Mouse (Mus musculus): Measurements from ENCODE around the gene Npr2. TPM values are rescaled to one million over a fixed set of nuclear protein-coding genes. Genes with fewer than 3 reads are reported as not detected.

Npr2 gene
- polyA plus RNA-seq (2011; ENCODE audit: insufficient read depth, insufficient read length, low read depth, missing spikeins) = 3.1 and 5.1 TPM in 2 replicates

DNA sequence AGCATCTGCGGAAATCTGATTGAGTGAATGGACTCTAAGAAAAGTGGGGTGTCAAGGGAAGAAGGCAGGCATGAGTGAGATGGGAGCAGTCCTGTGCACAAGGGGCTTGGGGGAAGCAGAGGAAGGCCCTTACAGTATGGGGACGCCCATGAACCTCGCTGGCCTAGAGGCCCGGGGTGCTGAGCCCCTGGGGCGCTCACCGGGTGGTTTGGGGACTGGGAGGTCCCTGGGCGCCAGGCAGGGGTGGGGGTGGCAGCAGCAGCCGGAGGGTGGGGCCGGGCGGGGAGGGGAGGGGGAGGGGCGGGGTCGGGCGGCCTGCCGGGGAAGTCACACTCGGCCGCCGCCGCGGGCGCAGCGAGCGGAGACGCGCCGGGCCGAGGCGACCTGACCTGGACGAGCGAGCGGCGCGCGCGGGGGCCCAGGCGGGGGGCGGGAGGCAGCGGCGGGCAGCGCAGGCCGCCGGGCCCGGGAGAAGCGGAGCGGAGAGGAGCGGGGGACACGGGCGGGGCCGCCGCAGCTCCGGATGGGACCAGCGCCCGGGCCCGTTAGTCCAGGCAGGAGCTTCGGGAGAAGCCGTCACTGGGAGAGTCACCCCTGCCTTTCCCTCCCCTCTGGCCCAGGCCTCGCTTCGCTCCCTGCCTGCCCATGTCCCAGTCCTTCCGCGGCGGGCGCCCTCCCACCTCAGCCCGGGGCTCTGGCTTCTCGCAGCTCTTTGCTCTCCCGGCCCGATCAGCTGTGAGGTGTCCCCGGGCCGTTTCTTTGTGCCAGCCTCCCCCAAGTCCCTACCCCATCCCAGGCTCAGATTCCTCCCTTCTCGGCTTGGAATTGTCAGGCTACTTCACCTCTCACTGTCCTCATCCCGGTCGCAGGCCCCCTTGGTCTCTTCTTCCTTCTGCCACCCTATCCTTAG, at the start of gene Npr2:
TSS of gene Npr2 (plus strand) at position 890 of the 910 bp plus-strand sequence.
- Histone ChIP-seq H3K4me3 (ENCODE audit: low read depth, low read length) (peak within 1 kb of the TSS; percentile 81), H3K27ac (ENCODE audit: insufficient read depth, low read length) (no peak within 1 kb of the TSS), H3K27me3 (ENCODE audit: control insufficient read depth, insufficient read depth, low read length, poor library complexity, severe bottlenecking) (peaks cover 5% of the 10 kb centered on the region; the same call in 1 of the 2 replicates), H3K9me3 (replicated peaks; ENCODE audit: control insufficient read depth, insufficient read depth, low read length, poor library complexity, severe bottlenecking) (no peaks in the 10 kb centered on the region), H3K4me1 (ENCODE audit: control insufficient read depth, insufficient read depth, low read length) (no peaks in the 10 kb centered on the region), H3K36me3 (ENCODE audit: control insufficient read depth, insufficient read depth, low read length, poor library complexity, severe bottlenecking) (no peaks in the 10 kb centered on the region), H3K9ac (ENCODE audit: low read depth, poor library complexity, severe bottlenecking) (peak within 1 kb of the TSS; percentile 92)
- no peak for TF ChIP-seq EP300 (IDR thresholded peaks at IDR 0.05; ENCODE audit: insufficient read depth, low read depth, low read length)
- TF ChIP-seq POLR2A (IDR thresholded peaks at IDR 0.05; ENCODE audit: insufficient read depth, low read length) = no peak
- no peak for TF ChIP-seq CTCF (IDR thresholded peaks at IDR 0.05; ENCODE audit: low read depth, low read length)

DNA sequence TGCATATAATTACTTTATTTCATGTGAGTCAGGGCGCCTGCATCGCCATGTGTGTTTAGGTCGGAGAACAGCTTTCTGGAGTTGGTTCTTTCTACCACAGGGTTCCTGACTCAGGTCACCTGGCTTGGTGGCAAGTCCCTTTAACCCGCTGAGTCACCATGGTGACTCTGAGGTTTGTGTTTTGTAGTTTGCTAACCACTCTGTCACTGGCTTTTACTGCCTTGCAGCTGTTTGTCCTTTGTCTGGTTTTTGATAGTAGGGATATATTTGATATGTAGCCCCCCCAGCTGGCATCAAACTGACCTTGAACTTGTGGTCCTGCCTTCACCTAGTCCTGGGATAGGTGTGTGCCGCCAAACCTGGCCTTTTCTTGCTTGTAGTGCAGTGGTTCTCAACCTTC, 49.5 kb upstream of the Npr2 start:
- Histone ChIP-seq H3K36me3 (ENCODE audit: control insufficient read depth, insufficient read depth, low read length, poor library complexity, severe bottlenecking) (peaks cover 7% of the 10 kb centered on the region), H3K9me3 (replicated peaks; ENCODE audit: control insufficient read depth, insufficient read depth, low read length, poor library complexity, severe bottlenecking) (no peaks in the 10 kb centered on the region), H3K9ac (ENCODE audit: low read depth, poor library complexity, severe bottlenecking) (no peak overlapping the region), H3K4me1 (ENCODE audit: control insufficient read depth, insufficient read depth, low read length) (no peaks in the 10 kb centered on the region), H3K27me3 (ENCODE audit: control insufficient read depth, insufficient read depth, low read length, poor library complexity, severe bottlenecking) (no peaks in the 10 kb centered on the region), H3K27ac (ENCODE audit: insufficient read depth, low read length) (no peak overlapping the region), H3K4me3 (ENCODE audit: low read depth, low read length) (no peak overlapping the region)
- TF ChIP-seq POLR2A (IDR thresholded peaks at IDR 0.05; ENCODE audit: insufficient read depth, low read length) (no peak), EP300 (IDR thresholded peaks at IDR 0.05; ENCODE audit: insufficient read depth, low read depth, low read length) (no peak)

DNA sequence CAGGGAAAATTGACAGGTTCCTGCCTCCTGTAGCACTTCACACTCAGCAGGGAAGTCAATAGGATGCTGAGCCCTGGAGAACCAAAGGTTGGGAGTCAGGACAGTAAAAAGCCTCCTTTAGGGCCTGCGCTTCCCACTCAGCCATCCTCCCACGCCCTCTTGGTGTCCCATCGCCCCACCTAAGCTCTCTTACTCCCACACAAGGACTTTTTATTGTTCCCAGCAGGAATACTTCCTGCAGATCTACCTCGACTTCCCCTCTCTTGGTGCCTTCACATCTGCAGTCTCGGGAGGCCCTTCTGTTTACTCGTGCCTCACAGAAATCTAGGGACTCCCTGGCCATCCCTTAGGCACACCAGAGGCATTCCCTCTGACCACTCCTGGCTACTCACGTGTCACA, 48.3 kb upstream of the Npr2 start:
- Histone ChIP-seq H3K36me3 (ENCODE audit: control insufficient read depth, insufficient read depth, low read length, poor library complexity, severe bottlenecking) (peaks cover 7% of the 10 kb centered on the region), H3K27me3 (ENCODE audit: control insufficient read depth, insufficient read depth, low read length, poor library complexity, severe bottlenecking) (no peaks in the 10 kb centered on the region), H3K9ac (ENCODE audit: low read depth, poor library complexity, severe bottlenecking) (no peak overlapping the region), H3K9me3 (replicated peaks; ENCODE audit: control insufficient read depth, insufficient read depth, low read length, poor library complexity, severe bottlenecking) (no peaks in the 10 kb centered on the region), H3K4me1 (ENCODE audit: control insufficient read depth, insufficient read depth, low read length) (no peaks in the 10 kb centered on the region), H3K27ac (ENCODE audit: insufficient read depth, low read length) (no peak overlapping the region), H3K4me3 (ENCODE audit: low read depth, low read length) (no peak overlapping the region)
- TF ChIP-seq POLR2A (IDR thresholded peaks at IDR 0.05; ENCODE audit: insufficient read depth, low read length) (no peak), CTCF (IDR thresholded peaks at IDR 0.05; ENCODE audit: low read depth, low read length) (no peak), EP300 (IDR thresholded peaks at IDR 0.05; ENCODE audit: insufficient read depth, low read depth, low read length) (no peak)

DNA sequence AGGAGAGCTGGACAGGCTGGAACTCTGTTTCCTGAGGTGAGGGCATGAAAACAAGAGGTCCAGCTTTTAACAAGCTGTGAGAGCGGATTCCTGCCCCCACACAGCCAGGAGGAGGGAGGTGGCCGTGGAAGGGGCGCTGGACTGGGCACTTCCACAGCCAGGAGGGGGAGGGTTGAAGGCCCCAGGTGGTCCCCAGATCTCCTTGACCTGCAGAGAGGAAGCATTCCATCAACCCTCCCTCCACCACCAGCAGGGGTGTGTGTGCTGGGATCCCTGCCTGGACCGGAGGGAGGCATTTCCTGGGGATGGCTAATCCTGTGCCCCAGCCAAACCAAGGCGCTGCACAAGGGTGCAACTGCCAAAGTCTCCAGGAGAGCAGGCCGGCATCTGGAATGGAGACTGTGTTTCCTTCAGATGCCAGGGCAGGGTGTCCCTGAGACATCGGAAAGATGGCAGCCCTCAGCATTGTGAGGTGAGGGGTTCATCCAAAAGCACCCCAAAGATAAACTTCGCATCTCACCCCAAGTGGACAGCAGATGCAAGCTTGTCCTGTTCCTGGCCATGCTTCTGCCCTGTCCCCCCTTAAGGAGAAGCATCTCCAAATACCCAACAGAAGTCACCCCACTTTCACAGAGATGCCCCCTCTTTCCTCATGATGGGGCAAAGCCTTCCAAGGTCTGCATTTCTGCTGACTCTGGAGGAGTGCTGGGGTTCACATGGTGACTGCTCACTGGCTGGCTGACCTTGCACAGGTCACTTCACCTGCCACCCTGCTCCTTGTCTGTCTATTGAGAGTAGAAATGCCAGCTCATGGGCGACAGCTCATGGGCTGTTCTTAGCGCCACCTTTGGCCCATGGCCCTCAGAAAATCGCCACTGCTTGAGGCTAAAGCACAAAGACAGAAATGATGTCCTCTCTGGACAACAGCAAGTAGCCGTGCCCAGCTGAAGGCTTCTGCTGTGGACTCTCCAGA, 47.0 kb upstream of the Npr2 start, which contains the start of gene Msmp:
TSS of gene Msmp (minus strand) at position 51 of the 973 bp plus-strand sequence.
- TF ChIP-seq POLR2A (IDR thresholded peaks at IDR 0.05; ENCODE audit: insufficient read depth, low read length) (no peak), CTCF (IDR thresholded peaks at IDR 0.05; ENCODE audit: low read depth, low read length) (no peak), EP300 (IDR thresholded peaks at IDR 0.05; ENCODE audit: insufficient read depth, low read depth, low read length) (no peak)
- Histone ChIP-seq H3K27ac (ENCODE audit: insufficient read depth, low read length) (no peak within 1 kb of the TSS), H3K9me3 (replicated peaks; ENCODE audit: control insufficient read depth, insufficient read depth, low read length, poor library complexity, severe bottlenecking) (no peaks in the 10 kb centered on the region), H3K4me3 (ENCODE audit: low read depth, low read length) (no peak within 1 kb of the TSS), H3K36me3 (ENCODE audit: control insufficient read depth, insufficient read depth, low read length, poor library complexity, severe bottlenecking) (peaks cover 7% of the 10 kb centered on the region), H3K4me1 (ENCODE audit: control insufficient read depth, insufficient read depth, low read length) (no peaks in the 10 kb centered on the region), H3K27me3 (ENCODE audit: control insufficient read depth, insufficient read depth, low read length, poor library complexity, severe bottlenecking) (no peaks in the 10 kb centered on the region), H3K9ac (ENCODE audit: low read depth, poor library complexity, severe bottlenecking) (no peak within 1 kb of the TSS)

DNA sequence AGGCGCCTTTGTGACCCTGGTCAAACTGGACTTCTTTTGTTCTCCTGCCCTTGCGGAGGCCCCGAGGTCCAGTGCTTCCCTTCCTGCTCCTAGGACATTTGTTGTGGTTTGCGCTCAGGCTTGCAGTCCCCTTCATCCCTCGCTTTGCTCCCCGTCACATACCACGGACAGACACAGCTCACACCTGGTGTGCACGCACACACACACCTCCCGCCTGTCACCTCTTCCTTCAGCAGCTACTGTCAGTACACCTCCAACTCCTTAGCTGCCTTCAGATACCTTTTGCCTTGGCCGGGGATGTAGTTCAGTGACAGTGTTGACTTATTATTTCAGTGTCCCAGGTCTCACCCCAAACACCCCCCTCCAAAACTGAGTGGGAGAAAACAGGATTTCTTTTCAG, 46.1 kb upstream of the Npr2 start:
- Histone ChIP-seq H3K36me3 (ENCODE audit: control insufficient read depth, insufficient read depth, low read length, poor library complexity, severe bottlenecking) (peaks cover 7% of the 10 kb centered on the region), H3K4me1 (ENCODE audit: control insufficient read depth, insufficient read depth, low read length) (no peaks in the 10 kb centered on the region), H3K4me3 (ENCODE audit: low read depth, low read length) (no peak overlapping the region), H3K9me3 (replicated peaks; ENCODE audit: control insufficient read depth, insufficient read depth, low read length, poor library complexity, severe bottlenecking) (no peaks in the 10 kb centered on the region), H3K9ac (ENCODE audit: low read depth, poor library complexity, severe bottlenecking) (no peak overlapping the region), H3K27ac (ENCODE audit: insufficient read depth, low read length) (no peak overlapping the region), H3K27me3 (ENCODE audit: control insufficient read depth, insufficient read depth, low read length, poor library complexity, severe bottlenecking) (no peaks in the 10 kb centered on the region)
- no peak for TF ChIP-seq CTCF (IDR thresholded peaks at IDR 0.05; ENCODE audit: low read depth, low read length)

Data from ES-Bruce4 (cell line).